Mouse (Mus musculus): ENCODE results near the gene Capn1.

Gene Capn1

GRCm38 (mm10) chr19:5953201-5953770 is 62.4 kb downstream of the Capn1 start:
- no peak for DNase-seq (ENCODE audit: low read depth)

- DNase-seq (ENCODE audit: low read depth), result no peak
Observed at GRCm38 (mm10) chr19:5952071-5952691, 63.5 kb downstream of the Capn1 start.

- no peak for DNase-seq (ENCODE audit: low read depth)
Observed at GRCm38 (mm10) chr19:5951631-5952030, 64.1 kb downstream of the Capn1 start.

DNA sequence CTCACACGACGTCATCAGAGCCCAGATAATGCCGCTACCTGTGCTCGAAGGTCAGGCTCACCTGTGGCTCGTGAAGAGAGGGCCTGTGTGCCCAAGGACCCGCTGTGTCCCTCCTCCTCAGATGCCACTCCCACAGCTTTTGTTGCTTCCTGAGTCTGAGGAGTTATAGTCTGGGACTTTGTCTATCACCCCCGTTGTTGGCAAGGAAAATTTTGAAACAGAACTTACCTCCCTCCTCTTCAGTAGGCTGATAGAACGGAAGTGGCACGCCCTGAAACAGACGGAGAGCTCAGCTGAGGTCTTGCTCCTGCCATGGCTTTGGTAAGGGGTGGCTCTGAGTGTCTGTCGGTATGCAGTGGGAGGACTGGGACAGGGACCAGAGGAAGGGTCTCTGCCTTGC is 65.5 kb downstream of the Capn1 start:
- DNase-seq (ENCODE audit: low read depth), result no peak

DNA sequence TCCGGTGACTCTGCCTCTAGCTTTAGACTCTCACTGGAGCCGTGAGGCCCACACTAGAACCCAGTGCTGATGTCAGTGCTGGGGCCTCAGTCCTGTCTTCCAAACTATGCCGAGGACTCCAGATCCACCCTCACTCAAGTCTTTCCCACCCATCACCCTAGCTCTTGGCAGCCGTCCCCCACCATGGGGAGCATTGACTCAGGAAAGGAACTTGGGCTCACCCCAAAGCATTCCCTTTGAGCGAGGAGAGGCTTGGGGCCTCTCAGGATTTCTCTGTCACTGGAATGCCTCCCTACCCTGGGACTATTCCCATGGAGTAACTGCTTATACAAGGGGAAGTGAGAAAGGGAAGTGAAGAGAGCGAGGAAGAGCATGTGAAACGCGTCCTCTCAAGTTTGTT is 69.8 kb downstream of the Capn1 start:
- no peak for DNase-seq (ENCODE audit: low read depth)

DNA sequence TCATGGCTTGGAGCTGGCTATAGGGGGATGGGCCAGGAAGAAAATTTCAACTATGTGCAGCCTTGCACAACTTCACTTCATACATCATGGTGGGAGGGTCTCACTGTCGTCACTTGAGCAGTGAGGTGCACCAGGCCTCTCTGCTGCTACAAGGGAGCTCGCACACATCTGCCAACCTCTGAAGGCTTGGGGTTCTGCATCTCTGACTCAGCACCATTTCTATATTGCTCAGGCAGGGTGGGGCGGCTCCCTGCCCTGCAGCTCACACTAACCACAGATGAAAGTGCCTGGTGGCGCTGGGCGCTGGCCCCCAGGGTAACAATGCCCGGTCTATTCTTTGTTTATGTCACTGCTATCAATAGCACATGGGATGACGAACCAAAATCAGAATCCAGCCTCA is 70.7 kb downstream of the Capn1 start:
- DNase-seq (ENCODE audit: low read depth), result no peak

GRCm38 (mm10) chr19:5944145-5944544 is 71.6 kb downstream of the Capn1 start:
- no peak for DNase-seq (ENCODE audit: low read depth)

- no peak for DNase-seq (ENCODE audit: low read depth)
Observed at GRCm38 (mm10) chr19:5943404-5943803, 72.3 kb downstream of the Capn1 start.

GRCm38 (mm10) chr19:5942581-5942980 is 73.1 kb downstream of the Capn1 start:
- no peak for DNase-seq (ENCODE audit: low read depth)

GRCm38 (mm10) chr19:5940656-5941055 is 75.0 kb downstream of the Capn1 start:
- DNase-seq (ENCODE audit: low read depth), result no peak

DNA sequence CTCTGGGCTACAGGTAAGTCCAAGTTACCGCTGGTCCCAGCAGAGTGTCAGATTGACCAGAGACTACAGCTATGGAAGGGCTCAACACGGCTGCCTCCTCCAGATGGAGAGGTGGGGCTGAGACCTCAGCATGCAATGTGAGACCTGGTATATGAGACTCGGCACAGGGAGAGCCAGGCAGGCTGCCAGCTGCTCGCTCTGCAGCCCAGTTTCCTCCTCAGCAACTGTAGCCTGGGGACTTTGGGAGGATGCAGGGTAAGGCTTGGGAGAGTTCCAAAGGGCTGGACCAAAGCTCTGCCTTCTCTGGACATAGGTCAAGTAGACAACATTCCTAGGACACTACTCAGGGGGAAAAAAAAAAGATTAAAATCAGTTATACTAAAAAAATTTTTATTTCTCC is 75.5 kb downstream of the Capn1 start:
- DNase-seq (ENCODE audit: low read depth), result no peak

- DNase-seq (ENCODE audit: low read depth), result no peak
Observed at GRCm38 (mm10) chr19:5939715-5940114, 76.0 kb downstream of the Capn1 start.

Data from 416B (cell line).